Mouse (Mus musculus) stomach, embryonic 16.5 days (tissue): ENCODE results near the gene Col4a1. TPM values are rescaled to one million over a fixed set of nuclear protein-coding genes. Genes with fewer than 3 reads are reported as not detected.

Source experiments
- ATAC-seq: fragments of 200-750 bp; cut with Nextera tagmentation; 2 replicates; pipeline ENCODE4 v1.8.0; 2017; ENCODE audit warnings: moderate number of reproducible peaks, moderate TSS enrichment; ENCODE audit not compliant: insufficient read depth, low FRiP score
- H3K27ac ChIP-seq: fragments of 300-500 bp; sonication (generic); 2 replicates; pipeline ENCODE4 v1.5.1; 2014; ENCODE audit warnings: low read length
- H3K27me3 ChIP-seq: fragments of 300-500 bp; sonication (generic); 2 replicates; pipeline ENCODE4 v1.6.1; 2014; ENCODE audit warnings: low read length, control low read depth, mixed read lengths; ENCODE audit not compliant: control insufficient read depth, insufficient read depth
- H3K36me3 ChIP-seq: fragments of 300-500 bp; sonication (generic); 2 replicates; pipeline ENCODE4 v1.6.1; 2014; ENCODE audit warnings: low read length; ENCODE audit not compliant: control insufficient read depth, insufficient read depth
- H3K4me1 ChIP-seq: fragments of 300-500 bp; sonication (generic); 2 replicates; pipeline ENCODE4 v1.6.1; 2014; ENCODE audit warnings: low read length, control low read depth, mixed read lengths; ENCODE audit not compliant: control insufficient read depth, insufficient read depth
- H3K4me2 ChIP-seq: fragments of 300-500 bp; sonication (generic); 2 replicates; pipeline ENCODE4 v1.6.1; 2014; ENCODE audit warnings: low read depth, low read length, mixed read lengths
- H3K4me3 ChIP-seq: fragments of 300-500 bp; sonication (generic); replicated peaks from 2 replicates; pipeline ENCODE4 v1.5.1; 2014; ENCODE audit warnings: mild to moderate bottlenecking, low read length
- H3K9ac ChIP-seq: fragments of 300-500 bp; sonication (generic); 2 replicates; pipeline ENCODE4 v1.6.1; 2014; ENCODE audit warnings: low read length
- H3K9me3 ChIP-seq: fragments of 300-500 bp; sonication (generic); replicated peaks from 2 replicates; pipeline ENCODE4 v1.6.1; 2016; ENCODE audit warnings: low read length, control low read depth; ENCODE audit not compliant: control insufficient read depth
- WGBS: fragments of 180-500 bp; shearing (Covaris S2); extraction: QIAGEN DNeasy Blood & Tissue Kit; methylation state at CpG from one replicate; pipeline ENCODE4 v1.1.7; 2014; 5-methylcytosine and 5-hydroxymethylcytosine counted together
- polyA plus RNA-seq: library from polyadenylated mRNA; unstranded; fragments of >200 nt; fragmentation: Nextera tagmentation; extraction: Ambion mirVana; gene quantifications from 2 replicates; pipeline ENCODE4 v1.2.1, GENCODE M21; 2015

The Col4a1 gene
- polyA plus RNA-seq, 1 experiment from 2014 or later, result 207 TPM

- Histone ChIP-seq H3K9me3 (no peaks in the 10 kb centered on the region), H3K36me3 (no peaks in the 10 kb centered on the region), H3K4me3 (no peak overlapping the region), H3K27me3 (no peaks in the 10 kb centered on the region), H3K27ac (no peak overlapping the region), H3K9ac (no peak overlapping the region), H3K4me2 (no peak overlapping the region), H3K4me1 (no peaks in the 10 kb centered on the region)
- 70% methylated on average over 9 of the region's 9 CpGs for WGBS
- peak; percentile 17; the same call in 1 of the 2 replicates for ATAC-seq
These were observed 156.9 kb downstream of the Col4a1 start for GRCm38 (mm10) chr8:11155579-11156318.

GRCm38 (mm10) chr8:11150268-11150667 lies 162.4 kb downstream of the Col4a1 start:
- 86% methylated on average over 3 of the region's 3 CpGs for WGBS

GRCm38 (mm10) chr8:11149201-11149810 lies 163.3 kb downstream of the Col4a1 start:
- ATAC-seq, result no peak
- H3K4me2 ChIP-seq, result no peak overlapping the region
- WGBS, result 88% methylated on average over 9 of the region's 9 CpGs
- no peaks in the 10 kb centered on the region for H3K27me3 ChIP-seq
- H3K27ac ChIP-seq, result no peak overlapping the region
- H3K4me1 ChIP-seq, result no peaks in the 10 kb centered on the region
- H3K36me3 ChIP-seq, result no peaks in the 10 kb centered on the region
- H3K4me3 ChIP-seq, result no peak overlapping the region
- no peak overlapping the region for H3K9ac ChIP-seq
- no peaks in the 10 kb centered on the region for H3K9me3 ChIP-seq

More at GRCm38 (mm10) chr8:11150268-11150667, 162.4 kb downstream of the Col4a1 start:
- H3K9me3 ChIP-seq, result no peaks in the 10 kb centered on the region
- H3K36me3 ChIP-seq, result no peaks in the 10 kb centered on the region
- H3K27me3 ChIP-seq, result no peaks in the 10 kb centered on the region
- no peak overlapping the region for H3K9ac ChIP-seq
- ATAC-seq, result no peak
- H3K27ac ChIP-seq, result no peak overlapping the region
- H3K4me1 ChIP-seq, result no peaks in the 10 kb centered on the region
- no peak overlapping the region for H3K4me3 ChIP-seq
- H3K4me2 ChIP-seq, result no peak overlapping the region

GRCm38 (mm10) chr8:11148797-11149196 lies 163.8 kb downstream of the Col4a1 start:
- ATAC-seq, result no peak
- no peaks in the 10 kb centered on the region for H3K4me1 ChIP-seq
- no peak overlapping the region for H3K9ac ChIP-seq
- no peaks in the 10 kb centered on the region for H3K9me3 ChIP-seq
- H3K4me3 ChIP-seq, result no peak overlapping the region
- 69% methylated on average over 8 of the region's 8 CpGs for WGBS
- no peaks in the 10 kb centered on the region for H3K36me3 ChIP-seq
- no peaks in the 10 kb centered on the region for H3K27me3 ChIP-seq
- H3K27ac ChIP-seq, result no peak overlapping the region
- no peak overlapping the region for H3K4me2 ChIP-seq

Other genes with a start within 250 kb of the Col4a1 start
- gene Col4a2, start within 50 bp of the Col4a1 start, polyA plus RNA-seq, result 57.3 and 65.2 TPM in 2 replicates
- 7.5 and 8.1 TPM in 2 replicates for gene Rab20, start 165.9 kb upstream of the Col4a1 start, polyA plus RNA-seq
- gene Naxd, start 184.7 kb upstream of the Col4a1 start, polyA plus RNA-seq, result 110 and 117 TPM in 2 replicates
- 24.3 and 26.9 TPM in 2 replicates for gene Cars2, start 238.0 kb upstream of the Col4a1 start, polyA plus RNA-seq
- 24.7 and 24.9 TPM in 2 replicates for gene Ing1, start 242.7 kb upstream of the Col4a1 start, polyA plus RNA-seq